Mouse (Mus musculus) E14TG2a.4 (cell line): ENCODE results near the gene Fus.

Source experiments
- CTCF ChIP-seq: conservative IDR thresholded peaks from 2 replicates; pipeline ENCODE4 v1.5.1; 2014; ENCODE audit warnings: low read length
- NANOG ChIP-seq: IDR thresholded peaks from 2 replicates; pipeline ENCODE4 v1.6.1; 2014; ENCODE audit warnings: borderline replicate concordance, low read length, mixed read lengths
- POU5F1 ChIP-seq: IDR thresholded peaks from 2 replicates; pipeline ENCODE4 v1.6.1; 2014; ENCODE audit warnings: low read length, borderline replicate concordance

GRCm38 (mm10) chr7:128032989-128033293 lies 65.7 kb downstream of the Fus start:
- TF ChIP-seq CTCF (no peak), POU5F1 (no peak), NANOG (no peak)
